Mouse (Mus musculus) neural tube, embryonic 10.5 days (tissue): Measurements from ENCODE around the gene Bglap.
A peak's percentile ranks its signal among the peaks of the same experiment; 100 is the strongest.
"Not testable (repeated sequence)": the region's sequence is repeated elsewhere in the genome, so short reads cannot be mapped to it uniquely, and the experiment has no call there.

Experiments used
- DNase-seq: peaks from one replicate; pipeline ENCODE4 v3.0.0-alpha.2; 2017; ENCODE audit warnings: low spot score; ENCODE audit errors: extremely low spot score

The Bglap gene

DNA sequence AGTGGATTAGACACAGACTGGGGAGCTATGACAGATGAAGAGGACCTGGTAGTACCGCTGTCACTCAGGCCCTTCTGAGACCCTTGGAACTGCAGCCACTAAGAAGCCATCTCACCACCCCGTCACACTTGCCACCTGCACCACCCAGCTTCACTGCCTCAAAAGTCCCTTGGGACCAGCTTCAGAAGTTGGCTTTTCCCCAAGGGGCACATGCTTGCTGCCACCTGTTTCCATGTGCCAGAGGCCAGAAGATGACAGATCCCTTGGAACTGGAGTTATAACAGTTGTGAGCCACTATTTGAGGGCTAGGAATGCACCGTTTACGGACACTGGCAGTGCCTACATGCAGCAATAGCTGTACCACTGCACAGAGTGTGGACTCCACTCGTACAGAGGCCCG lies 11.0 kb upstream of the Bglap start:
- DNase-seq, result no peak

DNA sequence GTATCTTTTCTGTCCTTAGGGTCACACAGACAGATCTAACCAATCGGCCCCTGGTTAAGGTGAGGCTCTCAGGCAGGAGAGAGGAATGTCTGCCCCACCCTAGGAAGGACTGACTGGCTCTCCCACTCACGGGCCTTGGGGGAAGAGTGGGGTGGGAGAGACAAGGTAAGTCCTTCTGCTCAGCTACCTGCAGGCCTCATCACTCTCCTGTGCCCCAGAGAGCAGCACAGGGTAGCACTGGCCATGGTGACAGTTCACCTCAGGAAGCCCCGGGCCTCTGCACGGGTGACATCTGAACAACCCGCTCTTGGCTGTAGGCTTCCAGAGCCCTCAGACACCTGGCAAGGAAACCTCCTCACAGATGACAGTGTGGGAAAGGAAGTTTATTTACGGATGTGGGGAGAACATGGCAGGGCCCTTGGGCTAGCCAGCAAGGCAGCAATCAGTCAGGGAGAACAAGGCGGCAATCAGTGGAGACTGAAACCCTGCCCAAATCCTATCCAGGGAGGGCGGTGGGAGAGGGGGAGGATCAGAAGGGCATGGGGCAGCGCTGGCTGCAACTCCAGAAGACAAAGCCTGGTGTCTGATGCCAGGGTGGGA lies 9.6 kb upstream of the Bglap start:
- no peak for DNase-seq

DNA sequence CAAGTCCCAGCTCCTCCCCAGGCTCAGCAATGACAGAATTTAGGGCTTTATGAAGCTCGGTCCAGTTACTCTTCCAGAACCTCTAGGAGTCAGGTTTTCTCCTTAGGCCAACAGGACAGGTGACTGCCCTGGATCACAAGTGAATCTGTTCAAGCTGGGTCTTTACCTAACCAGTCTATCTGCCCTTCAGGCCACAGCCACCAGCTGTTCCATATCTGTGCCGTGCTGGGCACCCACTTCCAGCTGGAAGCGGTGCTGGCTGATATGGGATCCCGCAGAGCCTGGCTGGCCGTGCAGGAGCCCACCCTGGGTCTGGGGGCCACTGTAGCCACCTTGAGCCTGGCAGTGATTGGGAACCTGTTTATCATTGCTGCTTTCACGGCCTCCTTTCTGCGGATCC lies 1.9 kb downstream of the Bglap start:
- not testable (repeated sequence) for DNase-seq

DNA sequence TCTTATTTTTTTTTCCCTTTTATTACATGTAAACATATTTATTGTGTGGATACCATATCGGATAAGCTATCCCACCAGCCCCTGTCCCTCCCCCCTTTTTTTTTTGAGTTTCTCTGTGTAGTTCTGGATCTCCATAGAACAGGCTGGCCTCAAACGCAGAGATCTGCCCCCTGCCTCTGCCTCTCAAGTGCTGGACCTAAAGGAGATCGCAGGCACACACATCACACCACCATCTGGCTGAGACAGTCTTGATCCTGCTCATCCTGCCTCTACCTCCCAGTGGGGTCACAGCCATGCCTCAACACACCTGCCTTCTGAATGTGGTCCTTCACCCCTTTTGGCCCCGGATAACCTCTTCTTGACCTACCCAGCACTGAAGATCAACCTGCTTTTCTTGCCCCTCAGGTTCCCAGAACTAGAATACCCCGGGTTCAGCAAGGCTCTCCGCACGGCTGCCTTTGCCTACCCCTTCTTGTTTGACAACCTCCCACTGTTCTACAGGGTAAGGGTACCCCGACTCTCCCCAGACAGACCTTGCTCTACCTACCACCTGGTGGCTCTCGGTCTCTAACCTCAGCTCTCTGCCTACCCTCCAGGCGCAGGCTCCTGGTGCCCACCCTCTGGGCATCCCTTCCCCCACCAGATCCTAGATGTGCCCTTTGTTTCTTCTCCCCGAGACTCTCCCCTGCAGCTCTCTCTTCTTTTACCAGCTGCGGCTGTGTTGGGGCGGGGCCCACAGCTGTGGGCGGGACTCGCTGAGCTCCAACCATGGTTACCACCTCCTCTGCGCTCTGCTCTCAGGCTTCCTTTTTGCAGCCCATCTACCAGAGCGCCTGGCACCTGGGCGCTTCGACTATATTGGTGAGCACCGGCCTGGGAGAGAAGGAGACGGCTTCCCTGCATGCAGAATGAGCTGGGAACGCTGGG lies 2.6 kb downstream of the Bglap start:
- peak; percentile 47 for DNase-seq

DNA sequence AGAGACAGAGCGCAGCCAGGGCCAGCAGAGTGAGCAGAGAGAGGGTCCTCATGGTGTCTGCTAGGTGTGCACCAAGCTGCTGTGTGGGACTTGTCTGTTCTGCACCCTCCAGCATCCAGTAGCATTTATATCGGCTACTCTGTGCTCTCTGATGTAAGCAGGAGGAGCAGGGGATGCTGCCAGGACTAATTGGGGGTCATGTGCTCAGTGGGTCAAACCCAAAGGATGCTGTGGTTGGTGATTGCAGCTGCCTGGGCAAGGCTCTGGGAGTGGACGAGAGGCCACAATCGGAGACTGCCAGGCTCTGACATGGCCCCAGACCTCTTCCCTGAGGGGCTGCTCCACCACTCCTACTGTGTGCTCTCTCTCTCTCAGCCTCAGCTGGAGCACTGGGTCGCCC lies 5.7 kb downstream of the Bglap start, which contains the start of gene Bglap2:
Gene Bglap2 (minus strand): TSS at position 101 of the 400 bp plus-strand sequence.
- not testable (repeated sequence) for DNase-seq

DNA sequence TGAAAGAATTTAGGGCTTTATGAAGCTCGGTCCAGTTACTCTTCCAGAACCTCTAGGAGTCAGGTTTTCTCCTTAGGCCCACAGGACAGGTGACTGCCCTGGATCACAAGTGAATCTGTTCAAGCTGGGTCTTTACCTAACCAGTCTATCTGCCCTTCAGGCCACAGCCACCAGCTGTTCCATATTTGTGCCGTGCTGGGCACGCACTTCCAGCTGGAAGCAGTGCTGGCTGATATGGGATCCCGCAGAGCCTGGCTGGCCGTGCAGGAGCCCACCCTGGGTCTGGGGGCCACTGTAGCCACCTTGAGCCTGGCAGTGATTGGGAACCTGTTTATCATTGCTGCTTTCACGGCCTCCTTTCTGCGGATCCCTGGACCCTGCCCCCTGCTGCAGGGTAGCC lies 7.6 kb downstream of the Bglap start:
- not testable (repeated sequence) for DNase-seq

DNA sequence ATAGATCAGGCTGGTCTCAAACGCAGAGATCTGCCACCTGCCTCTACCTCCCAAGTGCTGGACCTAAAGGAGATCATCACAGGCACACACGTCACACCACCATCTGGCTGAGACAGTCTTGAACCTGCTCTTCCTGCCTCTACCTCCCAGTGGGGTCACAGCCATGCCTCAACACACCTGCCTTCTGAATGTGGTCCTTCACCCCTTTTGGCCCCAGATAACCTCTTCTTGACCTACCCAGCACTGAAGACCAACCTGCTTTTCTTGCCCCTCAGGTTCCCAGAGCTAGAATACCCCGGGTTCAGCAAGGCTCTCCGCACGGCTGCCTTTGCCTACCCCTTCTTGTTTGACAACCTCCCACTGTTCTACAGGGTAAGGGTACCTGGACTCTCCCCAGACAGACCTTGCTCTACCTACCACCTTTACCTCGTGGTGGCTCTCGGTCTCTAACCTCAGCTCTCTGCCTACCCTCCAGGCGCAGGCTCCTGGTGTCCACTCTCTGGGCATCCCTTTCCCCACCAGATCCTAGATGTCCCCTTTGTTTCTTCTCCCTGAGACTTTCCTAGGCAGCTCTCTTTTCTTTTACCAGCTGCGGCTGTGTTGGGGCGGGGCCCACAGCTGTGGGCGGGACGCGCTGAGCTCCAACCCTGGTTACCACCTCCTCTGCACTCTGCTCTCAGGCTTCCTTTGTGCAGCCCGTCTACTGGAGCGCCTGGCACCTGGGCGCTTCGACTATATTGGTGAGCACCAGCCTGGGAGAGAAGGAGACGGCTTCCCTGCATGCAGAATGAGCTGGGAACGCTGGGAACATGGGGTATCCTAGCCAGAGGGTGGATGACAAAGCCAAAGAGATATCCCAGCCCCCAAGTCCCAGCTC lies 8.3 kb downstream of the Bglap start:
- peak; percentile 54 for DNase-seq

DNA sequence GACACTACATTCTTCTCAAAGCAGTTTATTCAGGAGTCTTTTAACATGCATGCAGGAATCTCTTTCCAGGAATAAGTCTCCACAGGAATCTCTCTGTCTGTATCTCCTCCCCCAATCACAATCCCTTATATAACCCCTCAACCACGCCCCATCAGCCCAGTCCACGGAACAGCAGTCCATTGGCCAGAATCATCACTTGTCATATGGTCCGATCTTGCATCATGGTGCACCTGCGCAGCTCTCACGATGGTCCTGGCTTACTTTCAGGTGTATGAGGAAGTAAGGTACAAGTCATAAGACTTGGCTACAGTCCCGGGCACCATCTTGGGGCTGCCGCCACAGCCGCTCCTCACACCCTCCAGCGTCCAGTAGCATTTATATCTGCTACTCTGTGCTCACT lies 11.6 kb downstream of the Bglap start, which contains the start of gene Bglap3:
Gene Bglap3 (minus strand): TSS at position 101 of the 400 bp plus-strand sequence.
- not testable (repeated sequence) for DNase-seq

DNA sequence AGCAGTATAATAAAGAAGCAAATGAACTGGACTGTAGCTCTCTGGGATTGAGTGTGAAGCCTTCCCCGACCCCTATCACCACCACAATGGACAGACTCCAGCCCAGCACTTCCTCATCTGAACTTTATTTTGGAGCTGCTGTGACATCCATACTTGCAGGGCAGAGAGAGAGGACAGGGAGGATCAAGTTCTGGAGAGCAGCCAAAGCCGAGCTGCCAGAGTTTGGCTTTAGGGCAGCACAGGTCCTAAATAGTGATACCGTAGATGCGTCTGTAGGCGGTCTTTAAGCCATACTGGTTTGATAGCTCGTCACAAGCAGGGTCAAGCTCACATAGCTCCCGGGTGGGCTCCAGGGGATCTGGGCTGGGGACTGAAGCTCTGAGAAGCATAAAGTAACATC lies 15.8 kb downstream of the Bglap start:
- not testable (repeated sequence) for DNase-seq

DNA sequence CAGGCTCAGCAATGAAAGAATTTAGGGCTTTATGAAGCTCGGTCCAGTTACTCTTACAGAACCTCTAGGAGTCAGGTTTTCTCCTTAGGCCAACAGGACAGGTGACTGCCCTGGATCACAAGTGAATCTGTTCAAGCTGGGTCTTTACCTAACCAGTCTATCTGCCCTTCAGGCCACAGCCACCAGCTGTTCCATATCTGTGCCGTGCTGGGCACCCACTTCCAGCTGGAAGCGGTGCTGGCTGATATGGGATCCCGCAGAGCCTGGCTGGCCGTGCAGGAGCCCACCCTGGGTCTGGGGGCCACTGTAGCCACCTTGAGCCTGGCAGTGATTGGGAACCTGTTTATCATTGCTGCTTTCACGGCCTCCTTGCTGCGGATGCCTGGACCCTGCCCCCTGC lies 16.7 kb downstream of the Bglap start:
- not testable (repeated sequence) for DNase-seq

DNA sequence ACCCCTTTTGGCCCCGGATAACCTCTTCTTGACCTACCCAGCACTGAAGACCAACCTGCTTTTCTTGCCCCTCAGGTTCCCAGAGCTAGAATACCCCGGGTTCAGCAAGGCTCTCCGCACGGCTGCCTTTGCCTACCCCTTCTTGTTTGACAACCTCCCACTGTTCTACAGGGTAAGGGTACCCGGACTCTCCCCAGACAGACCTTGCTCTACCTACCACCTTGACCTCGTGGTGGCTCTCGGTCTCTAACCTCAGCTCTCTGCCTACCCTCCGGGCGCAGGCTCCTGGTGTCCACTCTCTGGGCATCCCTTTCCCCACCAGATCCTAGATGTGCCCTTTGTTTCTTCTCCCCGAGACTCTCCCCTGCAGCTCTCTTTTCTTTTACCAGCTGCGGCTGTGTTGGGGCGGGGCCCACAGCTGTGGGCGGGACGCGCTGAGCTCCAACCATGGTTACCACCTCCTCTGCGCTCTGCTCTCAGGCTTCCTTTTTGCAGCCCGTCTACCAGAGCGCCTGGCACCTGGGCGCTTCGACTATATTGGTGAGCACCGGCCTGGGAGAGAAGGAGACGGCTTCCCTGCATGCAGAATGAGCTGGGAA lies 17.3 kb downstream of the Bglap start:
- not testable (repeated sequence) for DNase-seq

DNA sequence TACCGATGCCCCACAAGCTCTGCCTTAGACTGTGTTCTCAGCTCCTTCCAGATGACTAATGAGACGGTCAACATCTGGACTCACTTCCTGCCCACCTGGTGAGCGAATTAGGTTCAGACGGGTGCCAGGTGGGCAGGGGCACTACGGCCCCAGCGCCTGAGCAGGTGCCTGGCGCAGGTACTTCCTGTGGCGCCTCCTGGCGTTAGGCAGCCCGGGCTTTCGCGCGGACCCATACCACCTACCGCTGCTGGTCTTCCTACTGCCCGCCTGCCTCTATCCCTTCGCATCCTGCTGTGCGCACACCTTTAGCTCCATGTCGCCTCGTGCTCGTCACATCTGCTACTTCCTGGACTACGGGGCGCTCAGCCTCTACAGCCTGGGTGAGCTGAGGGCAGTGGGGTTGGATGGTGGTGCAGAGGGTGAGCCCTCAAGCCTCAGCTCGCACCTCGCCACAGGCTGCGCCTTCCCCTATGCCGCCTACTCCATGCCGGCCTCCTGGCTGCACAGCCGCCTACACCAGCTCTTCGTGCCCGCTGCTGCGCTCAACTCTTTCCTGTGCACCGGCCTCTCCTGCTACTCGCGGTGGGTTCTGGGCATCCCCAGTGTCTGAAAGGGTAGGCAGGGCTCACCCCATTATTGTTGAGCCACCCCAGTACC lies 18.4 kb downstream of the Bglap start:
- DNase-seq, result no peak

DNA sequence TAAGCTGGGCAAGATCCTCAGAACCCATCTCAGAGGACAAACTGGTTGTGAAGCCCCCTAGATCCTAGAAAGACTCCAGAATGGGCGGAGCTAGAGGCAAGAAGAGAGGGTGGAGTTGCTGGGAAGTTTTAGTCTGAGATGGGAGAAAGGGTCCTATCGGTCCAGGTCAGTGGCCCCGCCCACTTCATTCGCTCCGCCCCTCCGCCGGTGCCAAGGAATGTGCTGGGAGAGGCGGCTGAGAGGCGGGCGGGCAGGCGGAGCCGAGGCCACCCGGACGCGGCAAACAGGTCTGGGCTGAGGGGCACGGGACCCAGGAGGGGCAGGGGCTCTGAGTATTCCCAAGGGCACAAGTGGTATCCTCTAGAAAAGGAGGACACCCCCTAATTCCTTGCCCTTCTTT lies 19.9 kb downstream of the Bglap start, which contains the start of gene Paqr6:
Gene Paqr6 (plus strand): TSS at position 248 of the 400 bp plus-strand sequence.
- DNase-seq, result peak; percentile 44

DNA sequence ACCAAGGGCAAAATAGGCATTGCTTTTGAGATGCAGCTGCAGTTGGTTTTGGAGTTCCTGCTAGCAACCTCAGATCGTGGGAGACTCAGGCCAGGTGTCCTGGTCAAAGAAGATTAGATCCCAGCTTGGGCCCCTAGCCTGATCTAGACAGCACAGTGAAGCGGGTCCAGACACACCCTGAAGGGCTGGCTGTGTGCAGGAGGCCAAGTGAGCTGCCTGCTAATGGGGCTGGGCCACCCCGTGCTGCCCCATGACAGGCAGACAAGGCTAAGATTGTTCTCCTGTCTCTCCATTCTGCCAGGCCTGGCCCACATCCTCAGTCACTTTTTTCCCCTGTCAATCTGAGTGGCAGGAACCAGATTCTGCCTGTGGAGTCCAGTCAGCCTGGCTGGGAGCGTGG lies 20.6 kb downstream of the Bglap start:
- DNase-seq, result no peak

DNA sequence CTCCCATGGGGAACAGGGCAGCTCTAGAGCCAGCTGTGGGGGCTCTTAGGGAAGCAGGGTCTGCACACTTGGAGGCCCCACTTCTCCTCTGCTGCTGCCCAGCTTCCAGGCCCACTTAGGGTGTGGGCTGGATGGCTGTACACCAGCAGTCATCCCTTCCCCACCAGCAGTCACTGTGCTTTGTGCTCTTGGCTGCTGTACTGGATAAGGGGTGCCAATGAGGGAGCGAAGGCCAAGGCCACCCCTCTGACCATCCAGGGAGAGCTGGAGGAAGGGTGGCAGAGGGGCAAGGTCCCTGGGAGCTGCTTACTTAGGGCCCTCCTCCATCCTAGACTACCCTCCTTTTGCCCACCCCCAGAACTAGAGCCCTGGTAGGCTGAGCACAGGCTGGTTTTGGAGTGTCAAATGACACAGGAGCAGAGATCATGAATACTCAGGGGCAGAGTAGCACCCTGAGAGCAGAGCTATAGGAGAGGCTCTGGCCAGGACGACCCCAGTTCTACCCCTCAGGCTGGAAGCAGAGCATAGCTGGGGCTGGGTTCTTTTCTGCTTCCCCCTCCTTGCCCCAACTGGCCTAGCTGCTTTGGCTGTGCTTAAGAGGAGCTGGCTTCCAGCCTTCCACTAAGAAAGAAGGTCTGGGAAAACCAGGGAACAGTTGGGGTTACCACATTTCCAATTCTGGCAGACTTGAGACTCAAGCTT lies 22.5 kb downstream of the Bglap start:
- no peak for DNase-seq

DNA sequence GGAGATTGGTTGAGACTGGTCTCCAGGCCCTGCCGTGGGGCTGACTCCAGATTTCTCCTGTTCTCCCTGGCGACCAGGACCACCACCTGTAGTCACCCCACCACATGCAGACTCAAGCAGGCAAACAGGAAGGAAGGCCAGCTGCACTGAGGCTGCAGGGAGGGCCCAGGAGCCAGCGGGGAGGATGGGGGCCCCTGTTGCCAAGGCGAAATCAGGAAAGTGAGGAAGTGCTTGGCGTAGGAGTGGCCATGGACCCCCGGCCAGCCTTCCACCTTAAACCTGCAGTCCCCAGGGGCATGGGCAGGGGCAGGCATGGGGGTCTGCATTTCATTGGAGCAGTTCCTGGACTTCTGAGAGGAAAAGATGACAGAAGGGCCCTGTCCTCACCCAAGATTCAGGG lies 23.2 kb downstream of the Bglap start:
- DNase-seq, result no peak

DNA sequence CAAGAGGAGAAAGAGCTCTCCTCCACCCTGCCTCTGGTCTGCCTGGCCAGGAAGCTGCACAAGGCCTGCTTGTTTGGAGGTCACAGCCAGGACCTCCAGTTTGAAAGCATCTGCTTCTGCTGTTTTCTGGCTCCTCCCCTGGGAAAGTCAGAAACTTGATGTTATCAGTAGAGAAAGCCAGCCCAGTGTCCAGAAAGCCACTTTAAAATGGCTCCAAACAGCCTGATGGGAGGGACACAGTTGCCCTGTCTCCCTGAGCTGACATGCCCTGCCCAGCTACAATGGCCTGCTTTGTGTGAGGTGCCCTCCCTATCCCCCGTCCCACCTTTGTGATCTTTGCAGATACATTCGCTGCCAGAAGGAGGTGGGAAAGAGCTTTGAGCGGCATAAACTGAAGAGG lies 24.3 kb downstream of the Bglap start:
- DNase-seq, result no peak

DNA sequence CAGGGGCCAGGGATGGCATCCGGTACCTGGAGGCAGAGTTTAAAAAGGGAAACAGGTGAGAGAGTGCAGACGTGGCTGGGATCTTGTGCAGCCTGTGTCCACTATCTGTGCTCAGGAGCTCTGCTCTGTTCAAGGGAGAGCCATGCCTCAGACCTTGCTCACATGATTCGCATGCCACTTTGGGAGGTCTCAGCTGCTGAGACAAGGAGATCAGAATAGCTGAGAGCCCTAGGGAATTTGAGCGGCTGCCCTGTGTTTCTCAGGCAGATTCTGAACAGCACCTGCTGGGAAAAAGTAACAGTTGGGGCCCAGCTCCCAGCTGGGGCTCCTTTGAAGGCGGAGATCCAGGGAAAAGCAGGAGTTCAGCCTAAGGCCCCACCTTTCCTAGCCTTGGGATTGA lies 24.7 kb downstream of the Bglap start:
- no peak for DNase-seq

DNA sequence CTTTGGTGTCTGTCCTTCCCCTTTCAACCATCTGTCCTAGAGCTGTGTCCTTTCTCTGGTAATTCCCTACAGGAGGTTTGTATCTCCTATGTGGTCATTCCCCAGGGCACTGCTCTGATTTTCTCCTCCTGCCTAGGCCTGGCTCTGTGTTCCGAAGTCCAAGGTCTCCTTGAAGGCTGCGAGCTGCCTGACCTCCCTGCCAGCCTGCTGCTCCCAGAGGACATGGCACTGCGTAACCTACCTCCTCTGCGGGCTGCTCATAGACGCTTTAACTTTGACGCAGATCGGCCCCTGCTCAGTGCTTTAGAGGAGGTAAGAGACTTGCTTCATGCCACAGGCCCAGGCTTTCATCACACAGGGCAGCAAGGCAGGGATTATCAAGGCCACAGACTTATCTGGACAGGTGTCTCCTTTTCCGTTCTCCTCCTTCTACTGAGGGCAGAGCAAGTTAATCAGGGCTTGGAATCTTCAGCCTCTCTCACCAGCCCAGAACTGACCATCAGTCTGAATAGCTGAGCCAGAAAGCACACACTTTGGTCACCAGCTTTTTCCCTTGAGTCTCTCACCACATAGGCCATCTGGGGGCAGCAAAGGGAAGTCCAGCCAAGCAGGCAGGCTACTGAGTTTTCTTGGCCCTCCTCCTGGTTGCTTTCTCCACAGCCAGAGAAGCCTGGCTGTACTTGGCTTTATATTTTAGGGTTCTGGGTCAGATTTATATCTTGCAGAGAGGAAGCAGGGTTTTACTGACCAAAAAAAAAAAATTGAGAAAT lies 29.7 kb downstream of the Bglap start:
- no peak for DNase-seq
